Mouse (Mus musculus) ES-E14 (cell line): ENCODE data around the gene Dctn1. TPM values are rescaled to one million over a fixed set of nuclear protein-coding genes. Genes with fewer than 3 reads are reported as not detected.

ENCODE experiments used
- DNase-seq: peaks from one replicate; pipeline ENCODE4 v3.0.0-alpha.2; 2013; ENCODE audit warnings: low read depth, low spot score
- H3K27ac ChIP-seq: 2 replicates; pipeline ENCODE4 v1.5.1; 2012; ENCODE audit warnings: low read depth, mild to moderate bottlenecking, low read length, moderate library complexity, mixed read lengths; ENCODE audit not compliant: poor library complexity, insufficient read depth, severe bottlenecking
- H3K36me3 ChIP-seq: 2 replicates; pipeline ENCODE4 v1.6.1; 2012; ENCODE audit warnings: mild to moderate bottlenecking, low read length, moderate library complexity, mixed read lengths; ENCODE audit not compliant: control insufficient read depth, poor library complexity, insufficient read depth, severe bottlenecking
- H3K4me1 ChIP-seq, 2 experiments: fragments of 150-350 bp in 1 of 2; sonication (generic) in 1 of 2; 2 replicates each; pipeline ENCODE4 v1.6.1; 2012; ENCODE audit warnings: low read length in 2 of 2, mild to moderate bottlenecking in 1 of 2, mixed read lengths in 1 of 2; ENCODE audit not compliant: control insufficient read depth in 2 of 2, insufficient read depth in 2 of 2, poor library complexity in 1 of 2
- H3K4me3 ChIP-seq, 2 experiments: fragments of 150-350 bp in 1 of 2; sonication (generic) in 1 of 2; 2 replicates each; pipeline ENCODE4 v1.5.1; 2012; ENCODE audit warnings: low read length in 2 of 2, low read depth in 1 of 2, mild to moderate bottlenecking in 1 of 2, mixed read lengths in 1 of 2; ENCODE audit not compliant: insufficient read depth in 1 of 2, poor library complexity in 1 of 2, severe bottlenecking in 1 of 2
- H3K9ac ChIP-seq: 2 replicates; pipeline ENCODE4 v1.6.1; 2012; ENCODE audit warnings: low read depth, mild to moderate bottlenecking, low read length, mixed read lengths; ENCODE audit not compliant: poor library complexity, insufficient read depth, severe bottlenecking
- H3K9me3 ChIP-seq: fragments of 150-350 bp; sonication (generic); 2 replicates; pipeline ENCODE4 v1.6.1; 2012; ENCODE audit warnings: low read depth, mild to moderate bottlenecking, low read length; ENCODE audit not compliant: control insufficient read depth, insufficient read depth
- CHD2 ChIP-seq: IDR thresholded peaks from 2 replicates; pipeline ENCODE4 v1.6.1; 2014; ENCODE audit warnings: mild to moderate bottlenecking, low read depth, low read length, inconsistent platforms
- HCFC1 ChIP-seq: IDR thresholded peaks from 2 replicates; pipeline ENCODE4 v1.6.1; 2012; ENCODE audit warnings: low read length, inconsistent platforms, borderline replicate concordance; ENCODE audit not compliant: insufficient read depth
- MAFK ChIP-seq: IDR thresholded peaks from 2 replicates; pipeline ENCODE4 v1.6.1; 2014; ENCODE audit warnings: mild to moderate bottlenecking, low read depth, low read length, inconsistent platforms; ENCODE audit not compliant: insufficient read depth
- ZC3H11A ChIP-seq: IDR thresholded peaks from 2 replicates; pipeline ENCODE4 v1.6.1; 2012; ENCODE audit warnings: low read depth, mild to moderate bottlenecking, inconsistent platforms, low read length, borderline replicate concordance
- ZNF384 ChIP-seq: IDR thresholded peaks from 2 replicates; pipeline ENCODE4 v1.6.1; 2012; ENCODE audit warnings: low read depth, low read length, inconsistent platforms
- in situ Hi-C, 2 experiments: fragments of 600-800 bp; cut with MboI; formaldehyde crosslinking; loops; one replicate each; pipeline ENCODE4 v1.15.1; 2025; ENCODE audit warnings: low sequenced_read_pairs in 2 of 2, inconsistent platforms in 1 of 2; ENCODE audit not compliant: unreplicated experiment in 2 of 2
- total RNA-seq: library from RNA; depleted of rRNA; stranded (reverse); fragments of 300-350 nt; gene quantifications from 2 replicates; pipeline ENCODE4 v1.2.3, GENCODE M21; 2012

Dctn1 gene
- total RNA-seq, 1 experiment, result 40.6 TPM

DNA sequence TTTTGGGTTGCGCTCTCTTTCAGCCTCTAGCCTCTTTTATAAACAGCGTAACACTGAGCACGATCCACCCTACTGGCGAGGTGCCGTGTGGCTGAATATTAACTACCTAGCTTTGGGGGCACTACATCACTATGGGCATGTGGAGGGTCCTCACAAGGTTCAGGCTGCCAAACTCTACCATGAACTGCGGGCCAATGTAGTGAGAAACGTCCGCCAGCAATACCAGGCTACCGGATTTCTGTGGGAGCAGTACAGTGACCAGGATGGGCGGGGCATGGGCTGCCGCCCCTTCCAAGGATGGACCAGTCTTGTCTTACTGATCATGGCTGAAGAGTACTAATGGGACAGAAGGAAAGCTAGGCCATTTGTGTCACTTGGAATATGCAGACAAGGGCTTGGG, 47.4 kb upstream of the Dctn1 start:
- Histone ChIP-seq H3K36me3 (peaks cover 4% of the 10 kb centered on the region; the same call in 1 of the 2 replicates), H3K9ac (no peak overlapping the region), H3K27ac (no peak overlapping the region), H3K9me3 (no peaks in the 10 kb centered on the region), H3K4me3 (no peak overlapping the region), H3K4me1 (peaks cover 3% of the 10 kb centered on the region in 2 experiments; a peak in 3 of 4 replicates)
- TF ChIP-seq CHD2 (no peak), ZC3H11A (no peak), HCFC1 (no peak), MAFK (no peak), ZNF384 (no peak)
- no peak for DNase-seq
- in situ Hi-C loops, result no loop called here

DNA sequence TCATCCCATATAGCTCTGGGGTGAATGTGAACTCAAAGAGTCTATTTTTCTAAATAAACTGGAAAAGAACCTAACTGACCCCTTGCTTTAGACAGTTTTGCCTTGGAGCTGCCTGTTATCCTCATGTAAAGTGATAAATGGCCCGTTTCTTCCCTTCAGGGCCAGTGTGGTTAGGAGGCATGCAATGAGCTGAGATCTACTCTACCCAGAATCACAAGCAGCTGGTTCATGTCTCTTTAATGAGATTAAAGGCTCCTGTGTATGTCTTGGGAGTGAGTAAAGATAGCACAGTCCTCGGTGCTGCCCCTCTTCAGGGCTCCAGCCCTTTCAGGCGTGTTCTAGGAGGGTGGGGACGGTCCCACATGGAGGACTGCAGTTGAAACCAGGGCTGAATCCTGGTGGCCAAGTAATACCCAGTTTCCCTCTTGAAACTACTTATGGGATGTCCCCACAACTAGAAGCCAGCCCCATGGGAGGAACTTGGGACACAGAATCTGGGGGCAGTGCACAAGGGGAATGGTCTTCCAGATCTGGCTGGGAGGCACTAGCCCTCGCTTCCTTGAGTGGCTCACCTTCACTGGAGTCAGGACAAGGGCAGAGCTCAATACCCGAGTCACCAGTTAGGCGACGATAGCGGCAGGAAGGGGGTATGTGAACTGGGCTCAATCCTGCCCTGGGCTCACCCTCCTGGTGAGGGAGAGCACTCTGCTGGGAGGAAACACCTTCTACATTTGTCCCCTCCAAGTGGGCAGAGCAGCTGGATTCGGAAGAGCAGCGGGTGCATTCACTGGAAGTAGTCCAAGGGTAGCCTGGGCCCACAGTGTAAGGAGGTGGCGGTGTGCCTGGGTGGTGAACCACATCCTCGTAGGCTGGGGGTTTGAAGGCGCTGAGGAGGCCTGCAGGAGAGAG, 46.6 kb upstream of the Dctn1 start:
- TF ChIP-seq CHD2, result no peak
- no peak for TF ChIP-seq HCFC1
- TF ChIP-seq ZC3H11A, result no peak
- no peak for TF ChIP-seq ZNF384
- no peak for TF ChIP-seq MAFK
- in situ Hi-C loops, result no loop called here
- Histone ChIP-seq H3K4me3 (no peak overlapping the region), H3K36me3 (peaks cover 4% of the 10 kb centered on the region; the same call in 1 of the 2 replicates), H3K27ac (no peak overlapping the region), H3K9ac (no peak overlapping the region), H3K4me1 (peaks cover 3% of the 10 kb centered on the region in 2 experiments; a peak in 3 of 4 replicates), H3K9me3 (no peaks in the 10 kb centered on the region)
- no peak for DNase-seq

DNA sequence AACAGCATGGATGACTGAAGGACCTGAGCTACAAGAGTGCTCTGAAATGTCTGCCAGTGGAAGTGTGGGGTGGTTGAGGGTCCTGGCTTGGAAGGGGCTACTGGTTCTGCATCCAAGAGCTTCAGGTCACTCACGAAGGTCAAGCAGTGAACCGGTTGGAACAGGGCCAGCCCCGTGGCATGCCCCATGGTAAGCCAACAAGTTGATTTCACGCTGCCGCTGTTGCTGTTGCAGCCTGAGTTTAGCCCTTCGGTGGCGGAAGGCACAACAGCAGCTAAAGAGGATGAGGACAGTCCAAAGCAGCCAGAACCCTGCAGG, 46.0 kb upstream of the Dctn1 start:
- Histone ChIP-seq H3K27ac (no peak overlapping the region), H3K9me3 (no peaks in the 10 kb centered on the region), H3K9ac (no peak overlapping the region), H3K36me3 (peaks cover 4% of the 10 kb centered on the region; the same call in 1 of the 2 replicates), H3K4me1 (peaks cover 3% of the 10 kb centered on the region in 2 experiments; a peak in 3 of 4 replicates), H3K4me3 (no peak overlapping the region)
- DNase-seq, result no peak
- no peak for TF ChIP-seq HCFC1
- in situ Hi-C loops, result no loop called here

DNA sequence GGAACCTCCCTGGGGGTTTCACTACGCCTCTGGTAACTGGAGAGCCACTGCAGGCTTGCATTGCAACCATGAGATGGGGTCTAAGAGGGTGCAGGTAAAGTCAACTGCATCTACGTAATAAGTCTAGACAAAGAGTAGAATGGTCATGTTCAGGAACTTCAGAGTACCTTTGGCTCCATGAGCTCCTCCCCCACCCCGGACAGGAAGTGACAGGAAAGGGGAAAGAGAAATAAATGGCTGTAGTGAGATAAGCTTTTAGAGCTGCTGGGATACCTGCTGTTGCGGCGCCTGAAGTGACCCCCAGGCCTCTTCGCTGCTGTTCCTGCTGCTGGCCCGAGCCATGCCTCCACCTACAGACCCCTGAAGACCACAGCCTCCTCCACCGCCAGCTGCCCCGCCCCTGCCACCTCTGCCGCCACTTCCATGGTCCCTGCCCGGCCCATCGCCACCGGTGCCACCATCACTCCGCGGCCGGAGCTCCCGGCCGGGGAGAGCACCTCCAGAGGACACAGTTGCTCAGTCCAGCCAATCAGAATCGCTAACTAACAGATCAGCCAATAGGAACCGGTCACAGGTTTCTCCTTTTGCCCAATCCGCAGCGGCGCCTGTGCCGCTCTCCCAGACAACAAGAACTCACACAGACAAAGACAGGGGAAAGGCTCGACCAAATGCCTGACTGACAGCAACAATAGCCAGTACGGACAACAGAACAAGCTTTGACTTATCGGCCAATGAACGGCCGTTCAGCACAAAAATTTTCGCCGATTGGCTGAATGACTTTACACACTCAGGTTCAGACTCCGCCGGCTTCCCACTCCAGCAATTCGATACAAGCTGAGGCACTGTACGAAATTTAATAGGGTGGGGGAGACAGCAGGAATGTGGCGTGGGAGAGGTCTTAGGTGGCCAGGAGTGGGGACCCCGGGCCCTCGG, 44.5 kb upstream of the Dctn1 start, which contains the start of gene Wbp1:
TSS of gene Wbp1 (minus strand) at position 630 of the 933 bp plus-strand sequence.
- in situ Hi-C loops, result no loop called here
- peaks cover 3% of the 10 kb centered on the region in 2 experiments; a peak in 3 of 4 replicates for H3K4me1 ChIP-seq
- H3K36me3 ChIP-seq, result peaks cover 4% of the 10 kb centered on the region; the same call in 1 of the 2 replicates
- no peak within 1 kb of the TSS for H3K27ac ChIP-seq
- H3K4me3 ChIP-seq, result peak within 1 kb of the TSS; percentile 85 to 90
- no peaks in the 10 kb centered on the region for H3K9me3 ChIP-seq
- TF ChIP-seq HCFC1, result 0 out of 2 replicates have a peak, but pooled peaks have one; percentile 19
- peak; percentile 90 for TF ChIP-seq CHD2
- TF ChIP-seq ZC3H11A, result no peak
- peak; percentile 96 for DNase-seq
- H3K9ac ChIP-seq, result peak within 1 kb of the TSS; percentile 82
